Mouse (Mus musculus) cerebellum, postnatal 25 days (tissue): ENCODE measurements around the gene Lcp2.
"Not testable (repeated sequence)": the region's sequence is repeated elsewhere in the genome, so short reads cannot be mapped to it uniquely, and the experiment has no call there.

Experiments used
- DNase-seq, 2 experiments: peaks; one replicate each; pipeline ENCODE4 v3.0.0; 2021; ENCODE audit warnings: mixed read lengths in 2 of 2

The Lcp2 gene

GRCm38 (mm10) chr11:34098422-34098821 lies 51.7 kb downstream of the Lcp2 start, which contains the start of gene 4930469K13Rik:
Gene 4930469K13Rik, minus strand, starts transcription at chr11:34098554.
- DNase-seq: no peak

GRCm38 (mm10) chr11:34101827-34102226 lies 55.1 kb downstream of the Lcp2 start:
- DNase-seq: no peak

- DNase-seq: no peak
Measured at GRCm38 (mm10) chr11:34104919-34105318, 58.2 kb downstream of the Lcp2 start.

GRCm38 (mm10) chr11:34109260-34109659 lies 62.5 kb downstream of the Lcp2 start:
- DNase-seq: no peak

GRCm38 (mm10) chr11:34111940-34112339 lies 65.2 kb downstream of the Lcp2 start:
- DNase-seq: no peak

GRCm38 (mm10) chr11:34112781-34113380 lies 66.2 kb downstream of the Lcp2 start:
- DNase-seq: peak in 1 of 2 experiments; percentile 6

- DNase-seq: no peak
Measured at GRCm38 (mm10) chr11:34113760-34114159, 67.0 kb downstream of the Lcp2 start.

GRCm38 (mm10) chr11:34116572-34117135 lies 69.9 kb downstream of the Lcp2 start:
- no peak for DNase-seq

GRCm38 (mm10) chr11:34117581-34117980 lies 70.9 kb downstream of the Lcp2 start:
- no peak for DNase-seq

- DNase-seq: no peak
Measured at GRCm38 (mm10) chr11:34118319-34118718, 71.6 kb downstream of the Lcp2 start.

- DNase-seq: peak; percentile 28 to 63
Measured at GRCm38 (mm10) chr11:34123147-34123546, 76.4 kb downstream of the Lcp2 start.

- no peak for DNase-seq
Measured at GRCm38 (mm10) chr11:34124852-34125251, 78.1 kb downstream of the Lcp2 start.

GRCm38 (mm10) chr11:34125727-34126126 lies 79.0 kb downstream of the Lcp2 start:
- DNase-seq: not testable (repeated sequence)

GRCm38 (mm10) chr11:34128412-34128811 lies 81.7 kb downstream of the Lcp2 start:
- DNase-seq: no peak

- no peak for DNase-seq
Measured at GRCm38 (mm10) chr11:34139296-34139695, 92.6 kb downstream of the Lcp2 start.
